In genomic region chr11:109362463-109363190, GRCm38 (mm10) we compare ENCODE assay signal across 8 mouse cellular contexts. TPM values are rescaled to one million over a fixed set of nuclear protein-coding genes. Genes with fewer than 3 reads are reported as not detected.
DNase-seq lines count a peak whose midpoint lies in the region; ATAC-seq lines count a peak whose summit lies in the region.

Gene Gna13, plus strand, starts transcription at chr11:109362831.

- WGBS in heart, embryonic 14.5 days, result 0% methylated on average over 71 of the region's 89 CpGs
- under 1% methylated on average over 55 of the region's 89 CpGs for WGBS in liver, embryonic 13.5 days (ENCODE audit: insufficient replicate concordance)
- WGBS in stomach, embryonic 16.5 days, result under 1% methylated on average over 65 of the region's 89 CpGs

- peak; percentile 95 for DNase-seq in CD4-positive, CD25-positive, alpha-beta regulatory T cell, adult 2 months (ENCODE audit: low read depth, low spot score)
- DNase-seq in fibroblast of lung, adult 2 months (ENCODE audit: low read depth), result peak; percentile 63
- peak; percentile 95 for DNase-seq in kidney, postnatal 14 days
- peak; percentile 85 for DNase-seq in liver, embryonic 13.5 days
- DNase-seq in neural tube, embryonic 10.5 days (ENCODE audit: extremely low spot score, low spot score), result peak; percentile 86

- peaks cover 17% of the 10 kb centered on the region for H3K36me3 ChIP-seq in heart, embryonic 14.5 days (ENCODE audit: control insufficient read depth, insufficient read depth, low read length)
- peaks cover 24% of the 10 kb centered on the region for H3K36me3 ChIP-seq in liver, embryonic 13.5 days
- no peaks in the 10 kb centered on the region; the same call in 1 of the 2 replicates for H3K36me3 ChIP-seq in stomach, embryonic 16.5 days (ENCODE audit: control insufficient read depth, insufficient read depth, low read length)

- H3K27ac ChIP-seq in brown adipose tissue, adult 24 weeks (replicated peaks; ENCODE audit: low read depth, low read length), result peak within 1 kb of the TSS; percentile 99
- peak within 1 kb of the TSS; percentile 97 to 100 for H3K27ac ChIP-seq in heart, embryonic 14.5 days (replicated peaks in 1 of 2; ENCODE audit: control insufficient read depth in 1 of 2, insufficient read depth in 1 of 2, low read depth in 2 of 2, low read length in 2 of 2)
- peak within 1 kb of the TSS; percentile 94 for H3K27ac ChIP-seq in liver, embryonic 13.5 days
- H3K27ac ChIP-seq in stomach, embryonic 16.5 days (ENCODE audit: low read length), result peak within 1 kb of the TSS; percentile 98

- peaks cover 17% of the 10 kb centered on the region for H3K4me1 ChIP-seq in brown adipose tissue, adult 24 weeks (ENCODE audit: control insufficient read depth, insufficient read depth, insufficient read length, low read length)
- H3K4me1 ChIP-seq in heart, embryonic 14.5 days (ENCODE audit: control insufficient read depth in 2 of 2, insufficient read depth in 2 of 2, low read length in 2 of 2), result peaks cover 21 to 61% of the 10 kb centered on the region in 2 experiments
- H3K4me1 ChIP-seq in liver, embryonic 13.5 days (replicated peaks), result peaks cover 72% of the 10 kb centered on the region
- peaks cover 46% of the 10 kb centered on the region for H3K4me1 ChIP-seq in stomach, embryonic 16.5 days (ENCODE audit: control insufficient read depth, insufficient read depth, low read length)

- H3K27me3 ChIP-seq in heart, embryonic 14.5 days (ENCODE audit: control insufficient read depth, insufficient read depth, low read length), result no peaks in the 10 kb centered on the region
- no peaks in the 10 kb centered on the region for H3K27me3 ChIP-seq in liver, embryonic 13.5 days
- no peaks in the 10 kb centered on the region for H3K27me3 ChIP-seq in stomach, embryonic 16.5 days (ENCODE audit: control insufficient read depth, insufficient read depth, low read length)

- peak within 1 kb of the TSS; percentile 87 for H3K4me2 ChIP-seq in heart, embryonic 14.5 days (ENCODE audit: low read length)
- H3K4me2 ChIP-seq in liver, embryonic 13.5 days, result peak within 1 kb of the TSS; percentile 83
- peak within 1 kb of the TSS; percentile 74 for H3K4me2 ChIP-seq in stomach, embryonic 16.5 days (ENCODE audit: low read depth, low read length)

- H3K9me3 ChIP-seq in heart, embryonic 14.5 days (ENCODE audit: control insufficient read depth, low read length), result no peaks in the 10 kb centered on the region
- H3K9me3 ChIP-seq in liver, embryonic 13.5 days (replicated peaks), result no peaks in the 10 kb centered on the region
- no peaks in the 10 kb centered on the region for H3K9me3 ChIP-seq in stomach, embryonic 16.5 days (replicated peaks; ENCODE audit: control insufficient read depth, low read length)

- ATAC-seq in heart, embryonic 14.5 days (ENCODE audit: insufficient number of reproducible peaks, insufficient read depth, low FRiP score, low read depth), result peak; percentile 81
- peak; percentile 92 for ATAC-seq in liver, embryonic 13.5 days (ENCODE audit: low read depth)
- ATAC-seq in stomach, embryonic 16.5 days (ENCODE audit: insufficient read depth, low FRiP score), result peak; percentile 87

- H3K4me3 ChIP-seq in brown adipose tissue, adult 24 weeks (ENCODE audit: insufficient read depth, low read depth, low read length), result peak within 1 kb of the TSS; percentile 93
- H3K4me3 ChIP-seq in heart, embryonic 14.5 days (ENCODE audit: control insufficient read depth in 1 of 2, insufficient read depth in 1 of 2, low read depth in 1 of 2, low read length in 2 of 2), result peak within 1 kb of the TSS; percentile 93 to 98
- peak within 1 kb of the TSS; percentile 95 for H3K4me3 ChIP-seq in liver, embryonic 13.5 days (replicated peaks)
- peak within 1 kb of the TSS; percentile 65 for H3K4me3 ChIP-seq in stomach, embryonic 16.5 days (replicated peaks; ENCODE audit: low read length)

- peak within 1 kb of the TSS; percentile 97 for H3K9ac ChIP-seq in heart, embryonic 14.5 days (ENCODE audit: low read length)
- peak within 1 kb of the TSS; percentile 95 for H3K9ac ChIP-seq in liver, embryonic 13.5 days
- H3K9ac ChIP-seq in stomach, embryonic 16.5 days (ENCODE audit: low read length), result peak within 1 kb of the TSS; percentile 97

RNA-seq across cellular contexts. Expression of gene Gna13, which starts in this region (rescaled TPM):
- polyA plus RNA-seq in brown adipose tissue, adult 24 weeks (2012; ENCODE audit: insufficient read depth, insufficient read length, missing spikeins), result 41.6 and 43.8 TPM in 2 replicates
- polyA plus RNA-seq in heart, embryonic 14.5 days (2014; fragmentation: Nextera tagmentation; extraction: Ambion mirVana), result 24.7 and 27.0 TPM in 2 replicates
- polyA plus RNA-seq in liver, embryonic 13.5 days (2015; fragmentation: Nextera tagmentation; extraction: Ambion mirVana), result 14.3 and 15.9 TPM in 2 replicates
- 28.8 and 32.8 TPM in 2 replicates for polyA plus RNA-seq in stomach, embryonic 16.5 days (2015; fragmentation: Nextera tagmentation; extraction: Ambion mirVana)

Comparison
In these comparisons a context has a peak if more than half of its experiments do, and no peak if none do; other contexts are left out.
1. Peak in every context shown above with its lines: DNase-seq, ATAC-seq, H3K4me3 ChIP-seq and H3K27ac ChIP-seq.